Mouse (Mus musculus) liver, adult (tissue): ENCODE data around the gene Klhdc1.

Experiments used
- GATA4 ChIP-seq: IDR thresholded peaks from 2 replicates; pipeline ENCODE4 v1.6.1; 2014; ENCODE audit warnings: mild to moderate bottlenecking, low read length; ENCODE audit not compliant: insufficient replicate concordance

Klhdc1 gene

GRCm38 (mm10) chr12:69298281-69298680, 57.3 kb downstream of the Klhdc1 start:
- no peak for TF ChIP-seq GATA4

GRCm38 (mm10) chr12:69299231-69299630, 58.3 kb downstream of the Klhdc1 start:
- no peak for TF ChIP-seq GATA4

GRCm38 (mm10) chr12:69299831-69300230, 58.9 kb downstream of the Klhdc1 start:
- TF ChIP-seq GATA4, result no peak

- no peak for TF ChIP-seq GATA4
Measured at GRCm38 (mm10) chr12:69300391-69300790, 59.4 kb downstream of the Klhdc1 start.

GRCm38 (mm10) chr12:69302171-69302570, 61.2 kb downstream of the Klhdc1 start:
- TF ChIP-seq GATA4, result no peak

GRCm38 (mm10) chr12:69304051-69304450, 63.1 kb downstream of the Klhdc1 start:
- TF ChIP-seq GATA4, result no peak

GRCm38 (mm10) chr12:69306333-69306732, 65.4 kb downstream of the Klhdc1 start:
- no peak for TF ChIP-seq GATA4

GRCm38 (mm10) chr12:69309659-69310058, 68.7 kb downstream of the Klhdc1 start:
- no peak for TF ChIP-seq GATA4

- TF ChIP-seq GATA4, result no peak
Measured at GRCm38 (mm10) chr12:69318431-69318830, 77.5 kb downstream of the Klhdc1 start.

GRCm38 (mm10) chr12:69331187-69331586, 90.2 kb downstream of the Klhdc1 start:
- TF ChIP-seq GATA4, result no peak

- no peak for TF ChIP-seq GATA4
Measured at GRCm38 (mm10) chr12:69332147-69332546, 91.2 kb downstream of the Klhdc1 start.

- no peak for TF ChIP-seq GATA4
Measured at GRCm38 (mm10) chr12:69333547-69333946, 92.6 kb downstream of the Klhdc1 start.
